Mouse (Mus musculus) lung, embryonic 16.5 days (tissue): ENCODE data around the gene Gm10644. TPM values are rescaled to one million over a fixed set of nuclear protein-coding genes. Genes with fewer than 3 reads are reported as not detected.

ENCODE experiments used
- ATAC-seq: fragments of 200-750 bp; cut with Nextera tagmentation; 2 replicates; pipeline ENCODE4 v1.8.0; 2017; ENCODE audit warnings: low read depth, mild to moderate bottlenecking, moderate library complexity
- H3K27ac ChIP-seq: fragments of 300-500 bp; sonication (generic); 2 replicates; pipeline ENCODE4 v1.5.1; 2014; ENCODE audit warnings: mild to moderate bottlenecking, control low read depth, low read length
- H3K27me3 ChIP-seq: fragments of 300-500 bp; sonication (generic); 2 replicates; pipeline ENCODE4 v1.6.1; 2014; ENCODE audit warnings: low read depth, low read length, mixed read lengths; ENCODE audit not compliant: control insufficient read depth, insufficient read depth
- H3K36me3 ChIP-seq: fragments of 300-500 bp; sonication (generic); 2 replicates; pipeline ENCODE4 v1.6.1; 2014; ENCODE audit warnings: low read length; ENCODE audit not compliant: control insufficient read depth, insufficient read depth
- H3K4me1 ChIP-seq: fragments of 300-500 bp; sonication (generic); replicated peaks from 2 replicates; pipeline ENCODE4 v1.6.1; 2014; ENCODE audit warnings: low read length, mixed read lengths; ENCODE audit not compliant: control insufficient read depth, insufficient read depth
- H3K4me2 ChIP-seq: fragments of 300-500 bp; sonication (generic); 2 replicates; pipeline ENCODE4 v1.6.1; 2014; ENCODE audit warnings: low read depth, low read length, control low read depth
- H3K4me3 ChIP-seq: fragments of 300-500 bp; sonication (generic); 2 replicates; pipeline ENCODE4 v1.5.1; 2014; ENCODE audit warnings: mild to moderate bottlenecking, low read length, control low read depth
- H3K9ac ChIP-seq: fragments of 300-500 bp; sonication (generic); 2 replicates; pipeline ENCODE4 v1.6.1; 2014; ENCODE audit warnings: low read length, control low read depth
- H3K9me3 ChIP-seq: fragments of 300-500 bp; sonication (generic); 2 replicates; pipeline ENCODE4 v1.6.1; 2016; ENCODE audit warnings: low read length; ENCODE audit not compliant: control insufficient read depth
- WGBS: fragments of 180-500 bp; shearing (Covaris S2); extraction: QIAGEN DNeasy Blood & Tissue Kit; methylation state at CpG from one replicate; pipeline ENCODE4 v1.1.7; 2014; 5-methylcytosine and 5-hydroxymethylcytosine counted together
- microRNA-seq: library from miRNA; unstranded; fragments of <30 nt; microRNA quantifications from one replicate; pipeline ENCODE4, GENCODE M21; 2016
- polyA plus RNA-seq: library from polyadenylated mRNA; unstranded; fragments of >200 nt; fragmentation: Nextera tagmentation; extraction: Ambion mirVana; gene quantifications from 2 replicates; pipeline ENCODE4 v1.2.1, GENCODE M21; 2015

The Gm10644 gene
- polyA plus RNA-seq, 1 experiment from 2014 or later, result 0.69 TPM

DNA sequence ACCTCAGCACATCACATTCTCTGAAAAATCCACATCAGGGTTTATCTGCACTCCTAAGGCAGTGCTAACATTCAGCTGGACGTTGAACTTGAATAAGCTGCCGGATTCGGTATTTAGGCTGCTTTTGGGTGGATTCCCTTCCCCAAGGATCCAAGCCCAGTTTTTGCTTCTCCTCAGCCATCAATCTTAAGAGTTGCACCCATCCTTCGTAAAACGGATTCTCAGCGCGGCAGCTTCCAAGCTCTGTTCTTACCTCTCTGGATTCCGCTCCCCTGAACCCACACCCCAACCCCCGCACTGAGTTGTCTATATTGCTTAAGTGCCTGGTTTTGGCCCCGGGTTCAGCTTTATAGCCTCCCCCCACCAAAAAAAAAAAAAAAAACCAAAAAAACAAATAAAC is 56.5 kb downstream of the Gm10644 start:
- peak overlapping the region; percentile 91 for H3K4me3 ChIP-seq
- no peak for ATAC-seq
- H3K9ac ChIP-seq, result 0 out of 2 replicates have a peak overlapping the region, but pooled peaks have one; percentile 90
- no peaks in the 10 kb centered on the region for H3K9me3 ChIP-seq
- H3K27ac ChIP-seq, result peak overlapping the region; percentile 95
- no peaks in the 10 kb centered on the region for H3K36me3 ChIP-seq
- no peaks in the 10 kb centered on the region; the same call in 1 of the 2 replicates for H3K27me3 ChIP-seq
- H3K4me1 ChIP-seq, result peaks cover 27% of the 10 kb centered on the region
- 5% methylated on average over 10 of the region's 10 CpGs for WGBS
- peak overlapping the region; percentile 95 for H3K4me2 ChIP-seq

DNA sequence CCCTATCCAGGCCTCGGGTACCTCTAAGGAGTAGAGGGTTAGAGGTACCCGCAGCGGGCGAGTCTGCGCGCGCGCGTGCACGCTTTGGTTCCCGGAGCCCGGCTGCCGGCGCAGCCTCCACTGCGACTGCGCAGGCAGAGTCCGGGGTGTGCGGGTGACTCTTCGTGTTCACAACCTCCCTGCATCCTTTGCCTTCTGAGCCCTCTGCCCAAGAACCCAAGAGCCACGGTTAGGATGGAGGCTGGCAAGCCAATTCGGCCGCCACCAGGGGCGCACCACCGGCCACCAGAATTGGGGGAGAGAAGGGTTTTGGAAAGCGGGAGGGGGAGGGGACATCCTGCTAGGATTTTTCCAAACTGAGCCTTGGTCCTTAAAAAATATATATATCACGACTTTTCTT is 57.8 kb downstream of the Gm10644 start:
- Histone ChIP-seq H3K27ac (no peak overlapping the region), H3K4me3 (peak overlapping the region; percentile 28), H3K9me3 (no peaks in the 10 kb centered on the region), H3K4me2 (peak overlapping the region; percentile 55), H3K9ac (peak overlapping the region; percentile 21; the same call in 1 of the 2 replicates), H3K36me3 (no peaks in the 10 kb centered on the region), H3K27me3 (no peaks in the 10 kb centered on the region; the same call in 1 of the 2 replicates), H3K4me1 (peaks cover 14% of the 10 kb centered on the region)
- no peak for ATAC-seq
- 6% methylated on average over 26 of the region's 26 CpGs for WGBS

DNA sequence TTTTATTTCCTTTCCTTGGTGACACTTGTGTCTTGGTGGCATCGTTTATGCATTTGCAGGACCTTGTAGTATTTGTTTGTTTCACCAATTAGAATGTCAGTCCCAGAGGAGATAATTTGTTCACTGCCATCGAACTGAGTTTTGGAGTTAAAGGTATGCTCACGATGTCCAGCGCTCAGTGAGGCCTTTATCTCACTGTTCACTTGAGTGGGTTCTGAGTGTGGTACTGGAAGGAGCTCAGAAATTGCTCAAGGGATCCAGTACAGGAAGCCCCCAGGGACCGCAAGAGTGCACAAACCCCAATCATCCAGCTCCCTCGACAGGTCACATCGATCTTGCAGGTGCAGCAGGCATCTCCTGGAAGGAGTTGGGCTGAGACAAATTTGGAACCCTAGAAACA is 58.5 kb downstream of the Gm10644 start:
- H3K27me3 ChIP-seq, result no peaks in the 10 kb centered on the region; the same call in 1 of the 2 replicates
- H3K4me1 ChIP-seq, result peaks cover 7% of the 10 kb centered on the region; the same call in 1 of the 2 replicates
- WGBS, result 81% methylated on average over 7 of the region's 7 CpGs
- H3K4me3 ChIP-seq, result no peak overlapping the region
- H3K4me2 ChIP-seq, result no peak overlapping the region
- H3K9ac ChIP-seq, result no peak overlapping the region
- no peaks in the 10 kb centered on the region for H3K9me3 ChIP-seq
- no peaks in the 10 kb centered on the region for H3K36me3 ChIP-seq
- H3K27ac ChIP-seq, result no peak overlapping the region
- ATAC-seq, result no peak

GRCm38 (mm10) chr8:83895894-83896293 is 59.1 kb downstream of the Gm10644 start:
- no peak overlapping the region for H3K4me3 ChIP-seq
- no peak overlapping the region for H3K4me2 ChIP-seq
- H3K9me3 ChIP-seq, result no peaks in the 10 kb centered on the region
- no peak overlapping the region for H3K27ac ChIP-seq
- WGBS, result 7% methylated on average over 5 of the region's 5 CpGs
- 0 out of 2 replicates have a peak, but pooled peaks cover 7% of the 10 kb centered on the region for H3K4me1 ChIP-seq
- no peak overlapping the region for H3K9ac ChIP-seq
- no peaks in the 10 kb centered on the region; the same call in 1 of the 2 replicates for H3K27me3 ChIP-seq
- ATAC-seq, result no peak
- H3K36me3 ChIP-seq, result no peaks in the 10 kb centered on the region

DNA sequence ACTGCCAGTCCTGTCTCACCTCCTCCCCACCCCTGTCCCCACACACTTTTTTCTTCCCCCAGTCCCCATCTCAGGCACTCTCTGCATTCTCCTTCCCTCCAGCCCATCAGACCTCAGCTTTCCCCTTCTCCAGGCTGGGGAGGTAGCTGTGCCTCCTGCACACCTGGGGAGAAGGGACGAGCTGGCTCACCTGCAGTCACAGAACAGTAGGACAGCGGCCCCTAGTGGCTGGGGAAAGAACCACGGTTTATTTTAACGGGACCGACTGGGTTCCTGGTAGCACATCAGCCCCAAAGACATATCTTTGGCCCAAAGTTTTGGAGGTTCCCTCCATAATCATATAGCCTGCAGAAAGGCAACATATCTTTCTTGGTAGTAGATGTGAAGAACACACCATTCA is 61.1 kb downstream of the Gm10644 start:
- no peak overlapping the region for H3K9ac ChIP-seq
- H3K4me1 ChIP-seq, result 0 out of 2 replicates have a peak, but pooled peaks cover 7% of the 10 kb centered on the region
- H3K27ac ChIP-seq, result no peak overlapping the region
- 1% methylated on average over 5 of the region's 5 CpGs for WGBS
- no peaks in the 10 kb centered on the region; the same call in 1 of the 2 replicates for H3K27me3 ChIP-seq
- no peak overlapping the region for H3K4me2 ChIP-seq
- H3K36me3 ChIP-seq, result no peaks in the 10 kb centered on the region
- H3K4me3 ChIP-seq, result no peak overlapping the region
- no peak for ATAC-seq
- H3K9me3 ChIP-seq, result no peaks in the 10 kb centered on the region

DNA sequence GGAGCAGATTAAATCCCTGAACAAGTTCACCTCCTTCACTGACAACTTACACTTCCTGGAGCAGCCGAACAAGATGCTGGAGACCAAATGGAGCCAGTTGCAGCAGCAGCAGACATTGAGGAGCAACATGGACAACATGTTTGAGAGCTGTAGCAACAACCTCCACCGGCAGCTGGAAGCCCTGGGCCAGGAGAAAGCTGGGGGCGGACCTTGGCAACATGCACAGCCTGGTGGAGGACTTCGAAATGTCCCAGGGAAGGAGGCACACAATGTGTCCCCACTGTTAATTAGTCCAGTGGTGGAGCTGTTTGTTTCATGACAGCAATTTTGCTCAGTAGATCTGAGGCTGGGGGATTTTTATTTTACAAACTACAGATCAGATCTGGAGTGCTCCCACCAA is 62.9 kb downstream of the Gm10644 start:
- Histone ChIP-seq H3K27me3 (no peaks in the 10 kb centered on the region; the same call in 1 of the 2 replicates), H3K9me3 (no peaks in the 10 kb centered on the region), H3K4me1 (0 out of 2 replicates have a peak, but pooled peaks cover 2% of the 10 kb centered on the region), H3K9ac (no peak overlapping the region), H3K36me3 (no peaks in the 10 kb centered on the region), H3K4me3 (no peak overlapping the region), H3K4me2 (no peak overlapping the region), H3K27ac (no peak overlapping the region)
- WGBS, result 40% methylated on average over 4 of the region's 4 CpGs
- ATAC-seq, result no peak

DNA sequence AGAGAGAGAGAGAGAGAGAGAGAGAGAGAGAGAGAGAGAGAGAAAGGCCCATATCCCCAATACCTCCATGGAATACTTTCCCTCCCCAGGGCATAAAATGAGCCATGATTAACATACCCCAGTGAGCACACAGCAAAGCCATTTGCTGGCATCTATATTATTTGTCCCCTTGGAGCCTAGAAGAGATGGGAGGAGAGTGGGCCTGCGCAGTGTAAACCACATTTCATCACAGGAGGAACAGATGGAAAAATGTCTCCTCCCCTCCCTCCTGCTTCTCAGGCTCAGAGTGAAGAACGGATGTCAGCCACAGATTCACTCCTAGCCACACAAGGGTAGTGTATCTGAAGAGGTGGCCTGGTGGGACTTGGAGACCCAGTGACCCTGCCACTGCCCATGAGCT is 66.6 kb downstream of the Gm10644 start:
- Histone ChIP-seq H3K4me3 (no peak overlapping the region), H3K4me1 (no peaks in the 10 kb centered on the region), H3K9ac (no peak overlapping the region), H3K27ac (no peak overlapping the region), H3K9me3 (no peaks in the 10 kb centered on the region), H3K36me3 (no peaks in the 10 kb centered on the region), H3K4me2 (no peak overlapping the region), H3K27me3 (no peaks in the 10 kb centered on the region)
- ATAC-seq, result no peak
- WGBS, result 54% methylated on average over 2 of the region's 2 CpGs

Small RNA genes within 50 kb of the gene (microRNA-seq; reads per million reads assigned to microRNA genes)
- not detected for gene Gm44330
- gene Gm44450, result not detected

Other genes with a start within 250 kb of the Gm10644 start
- 150 and 158 TPM in 2 replicates for gene Ddx39, start 240.0 kb downstream of the Gm10644 start, polyA plus RNA-seq
- gene Adgre5, start 213.9 kb downstream of the Gm10644 start, polyA plus RNA-seq, result 77.6 and 78.2 TPM in 2 replicates
- 14.8 and 16.1 TPM in 2 replicates for gene Adgrl1, start 55.1 kb downstream of the Gm10644 start, polyA plus RNA-seq
- gene Asf1b, start 302 bp upstream of the Gm10644 start, polyA plus RNA-seq, result 76.7 and 82.8 TPM in 2 replicates
- 103 and 133 TPM in 2 replicates for gene Prkaca, start 17.8 kb upstream of the Gm10644 start, polyA plus RNA-seq
- gene Samd1, start 42.5 kb upstream of the Gm10644 start, polyA plus RNA-seq, result 8.4 and 11.0 TPM in 2 replicates
- 0.55 and 1.1 TPM in 2 replicates for gene 1700067K01Rik, start 46.3 kb upstream of the Gm10644 start, polyA plus RNA-seq
- gene 2210011C24Rik, start 57.0 kb upstream of the Gm10644 start, polyA plus RNA-seq, result 3.5 and 4.4 TPM in 2 replicates
- 6.5 and 7.4 TPM in 2 replicates for gene Palm3, start 66.3 kb upstream of the Gm10644 start, polyA plus RNA-seq
- 1.6 and 2.0 TPM in 2 replicates for gene Il27ra, start 87.4 kb upstream of the Gm10644 start, polyA plus RNA-seq
- not detected in 2 replicates for gene Rln3, start 89.8 kb upstream of the Gm10644 start, polyA plus RNA-seq
- gene Gm10643, start 109.9 kb upstream of the Gm10644 start, polyA plus RNA-seq, result 1.2 and 1.4 TPM in 2 replicates
- 8.6 and 8.8 TPM in 2 replicates for gene Rfx1, start 111.6 kb upstream of the Gm10644 start, polyA plus RNA-seq
- gene Dcaf15, start 149.6 kb upstream of the Gm10644 start, polyA plus RNA-seq, result 6.9 and 8.5 TPM in 2 replicates
- 0.34 and 0.41 TPM in 2 replicates for gene Podnl1, start 170.8 kb upstream of the Gm10644 start, polyA plus RNA-seq
- 24.2 and 25.9 TPM in 2 replicates for gene Cc2d1a, start 192.7 kb upstream of the Gm10644 start, polyA plus RNA-seq
- 1.5 and 2.0 TPM in 2 replicates for gene 4930432K21Rik, start 192.8 kb upstream of the Gm10644 start, polyA plus RNA-seq
- 1.2 and 3.5 TPM in 2 replicates for gene Nanos3, start 230.0 kb upstream of the Gm10644 start, polyA plus RNA-seq